Mouse (Mus musculus) liver, adult 2 months (tissue): ENCODE measurements around the gene Igsf9.

ENCODE experiments used
- CTCF ChIP-seq: fragments of 200-500 bp; IDR thresholded peaks from 2 replicates; pipeline ENCODE4 v1.5.1; 2011; ENCODE audit warnings: low read depth, low read length, control low read depth
- POLR2A ChIP-seq: fragments of 200-500 bp; IDR thresholded peaks from 2 replicates; pipeline ENCODE4 v1.6.1; 2011; ENCODE audit warnings: low read length, control low read depth; ENCODE audit not compliant: insufficient read depth; ENCODE audit errors: extremely low read depth

DNA sequence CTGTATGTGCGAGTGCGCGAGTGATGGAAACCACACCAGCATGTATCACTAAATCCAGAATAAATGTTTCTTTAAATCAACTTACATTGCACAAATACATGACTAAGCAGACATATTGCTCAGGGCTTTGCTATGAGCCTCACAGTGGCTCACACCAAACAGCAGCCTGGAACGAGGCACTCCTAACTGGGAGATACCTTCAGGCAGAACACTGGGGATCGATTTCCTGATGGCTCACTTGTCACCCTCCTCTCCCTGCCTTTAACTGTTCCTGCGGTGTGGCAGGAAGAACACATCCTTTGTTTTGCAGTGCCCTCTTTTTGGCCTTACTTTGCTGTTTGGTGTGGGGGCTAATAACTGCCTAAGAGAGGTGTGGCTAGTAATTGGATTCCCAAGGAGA is 38.1 kb downstream of the Igsf9 start:
- TF ChIP-seq CTCF (no peak), POLR2A (no peak)
